Mouse (Mus musculus) WW6 (cell line): Measurements from ENCODE around the gene Def8.
"Not testable (repeated sequence)": the region's sequence is repeated elsewhere in the genome, so short reads cannot be mapped to it uniquely, and the experiment has no call there.

Experiments used
- DNase-seq: peaks from one replicate; pipeline ENCODE4 v3.0.0-alpha.2; 2013; ENCODE audit warnings: low read depth, low spot score

Gene Def8

DNA sequence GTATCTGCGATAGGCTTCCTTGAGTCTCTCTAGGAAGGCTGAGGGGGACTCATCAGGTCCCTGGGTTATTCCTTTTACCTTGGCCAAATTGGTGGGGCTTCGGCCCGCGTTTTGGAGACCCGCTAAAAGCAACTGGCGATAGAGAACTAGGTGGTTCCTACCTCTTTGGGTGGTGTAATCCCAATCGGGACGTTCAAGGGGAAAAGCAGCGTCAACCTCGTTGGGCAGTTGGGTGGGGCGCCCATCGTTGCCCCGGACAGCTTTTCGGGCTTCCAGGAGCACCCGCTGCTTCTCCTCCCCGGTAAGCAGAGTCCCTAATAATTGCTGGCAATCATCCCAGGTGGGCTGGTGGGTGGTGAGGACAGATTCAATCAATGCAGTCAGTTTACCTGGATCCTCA is 9.1 kb downstream of the Def8 start:
- no peak for DNase-seq

DNA sequence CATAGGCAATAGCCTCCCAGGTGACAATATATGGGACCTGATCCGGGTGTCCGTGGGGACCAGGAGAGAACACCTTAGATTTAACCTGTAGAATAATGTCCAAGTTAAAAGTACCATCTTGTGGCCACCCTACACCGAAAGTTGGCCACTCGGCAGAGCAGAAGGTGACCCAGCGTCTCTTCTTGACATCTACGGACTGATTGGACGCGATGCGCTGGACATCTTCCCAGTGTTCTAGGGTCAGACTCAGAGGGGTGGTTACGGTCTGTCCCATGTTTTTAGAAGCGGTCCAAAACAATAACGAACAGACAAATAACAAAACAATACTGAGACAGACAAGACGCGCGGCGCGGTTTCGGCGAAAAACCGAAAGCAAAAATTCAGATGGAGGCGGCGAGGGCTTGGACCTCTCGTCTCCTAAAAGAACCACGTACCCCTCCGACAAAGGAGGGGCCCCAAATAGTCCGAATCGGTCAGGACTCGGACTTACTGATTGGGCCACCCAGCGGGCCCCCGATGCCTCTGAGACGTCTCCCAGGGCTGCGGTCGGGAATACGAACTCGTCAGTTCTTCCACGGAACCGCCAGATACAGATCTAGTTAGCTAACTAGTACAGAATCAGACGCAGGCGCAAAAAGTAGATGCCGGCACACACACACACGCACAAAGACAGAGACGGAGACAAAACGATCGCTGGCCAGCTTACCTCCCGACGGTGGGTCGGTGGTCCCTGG is 10.1 kb downstream of the Def8 start:
- DNase-seq: not testable (repeated sequence)

GRCm38 (mm10) chr8:123441788-123442187 is 18.5 kb downstream of the Def8 start:
- no peak for DNase-seq

- DNase-seq: no peak
Measured at GRCm38 (mm10) chr8:123442351-123442750, 19.0 kb downstream of the Def8 start.

DNA sequence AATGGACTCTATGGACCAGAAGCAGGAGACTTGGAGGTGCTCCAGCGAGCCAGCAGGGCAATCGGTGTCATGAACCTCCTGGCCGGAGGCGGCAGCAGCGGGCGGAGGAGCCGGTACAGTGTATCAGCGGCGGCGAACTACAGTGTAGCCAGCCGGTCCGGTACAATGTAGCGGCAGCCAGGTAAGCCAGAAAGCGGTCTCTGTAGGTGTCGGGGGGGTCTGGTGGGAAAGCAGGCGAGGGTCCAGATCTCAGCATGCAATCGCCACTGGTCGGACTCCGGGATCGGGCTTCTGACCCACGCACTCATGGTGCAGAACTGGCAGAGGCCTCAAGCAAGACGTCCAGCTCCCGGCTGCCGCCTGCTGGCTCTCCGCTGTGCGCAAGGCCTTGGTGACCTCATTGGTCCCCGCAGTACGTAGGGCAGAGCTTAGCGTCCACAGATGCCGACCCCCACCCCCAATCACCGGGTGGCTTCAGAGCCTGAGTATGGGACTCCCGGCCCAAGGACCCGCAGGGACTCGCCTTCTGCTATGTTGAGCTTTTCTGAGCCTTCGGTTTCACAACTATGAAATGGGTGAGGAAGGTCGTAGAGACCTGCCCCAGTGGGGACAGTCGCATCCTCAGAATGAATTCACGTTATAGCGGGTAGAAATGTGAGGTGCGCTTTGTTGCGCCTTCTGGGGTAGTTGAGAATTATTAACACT is 19.7 kb downstream of the Def8 start:
- DNase-seq: peak; percentile 82

DNA sequence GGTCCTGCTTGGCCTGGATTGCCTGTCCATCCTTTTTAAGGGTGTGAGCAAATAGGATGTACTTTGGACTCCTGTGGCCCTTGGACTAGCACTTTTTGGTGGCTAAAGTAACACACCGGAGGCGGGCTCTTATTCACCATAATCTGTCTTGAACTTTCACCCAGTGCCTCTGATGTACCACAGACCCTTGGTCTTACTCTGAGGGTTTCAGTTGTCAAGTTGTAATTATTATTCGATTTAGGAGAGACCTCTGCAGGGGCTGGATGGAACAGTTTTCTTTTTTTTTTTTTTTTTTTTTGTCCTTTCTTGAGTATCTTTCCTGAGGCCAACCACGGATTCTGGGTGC is 20.2 kb downstream of the Def8 start:
- no peak for DNase-seq

DNA sequence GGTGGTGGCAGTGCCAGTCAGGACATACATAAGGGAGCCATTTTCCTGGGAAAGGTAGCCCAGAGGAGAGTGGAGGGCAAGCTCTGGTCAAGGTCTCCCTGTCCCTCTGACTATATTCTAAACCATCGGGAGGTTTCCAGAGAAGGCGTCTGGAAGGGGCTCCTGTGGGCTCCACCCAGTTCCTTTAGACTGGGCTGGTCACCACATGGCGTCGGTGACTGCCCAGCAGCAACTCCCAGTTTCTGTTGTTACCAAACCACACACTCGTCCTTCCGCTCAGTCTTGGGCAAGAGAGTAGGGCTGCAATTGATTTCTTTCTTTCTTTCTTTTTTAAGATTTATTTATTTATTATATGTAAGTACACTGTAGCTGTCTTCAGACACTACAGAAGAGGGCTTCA is 20.8 kb downstream of the Def8 start:
- DNase-seq: no peak

DNA sequence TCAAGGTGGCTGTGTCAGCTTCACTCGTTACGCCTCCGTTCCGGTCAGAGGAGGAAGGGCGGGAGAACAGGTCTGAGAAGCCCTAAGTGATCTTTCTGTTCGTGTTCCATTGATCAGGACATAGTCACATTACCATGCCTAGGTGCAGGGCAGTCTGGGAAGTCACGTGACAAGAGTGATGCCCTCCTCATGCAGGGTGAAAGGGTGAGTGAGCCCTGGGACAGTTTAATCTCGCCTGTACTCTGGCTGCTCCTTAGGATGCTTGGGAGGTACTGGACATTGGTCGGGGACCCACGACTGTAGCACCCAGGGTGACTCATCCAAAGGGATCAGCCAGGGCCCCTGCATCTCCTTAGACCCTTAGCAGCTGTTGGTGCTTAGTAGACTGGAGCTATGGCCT is 22.7 kb downstream of the Def8 start:
- no peak for DNase-seq

DNA sequence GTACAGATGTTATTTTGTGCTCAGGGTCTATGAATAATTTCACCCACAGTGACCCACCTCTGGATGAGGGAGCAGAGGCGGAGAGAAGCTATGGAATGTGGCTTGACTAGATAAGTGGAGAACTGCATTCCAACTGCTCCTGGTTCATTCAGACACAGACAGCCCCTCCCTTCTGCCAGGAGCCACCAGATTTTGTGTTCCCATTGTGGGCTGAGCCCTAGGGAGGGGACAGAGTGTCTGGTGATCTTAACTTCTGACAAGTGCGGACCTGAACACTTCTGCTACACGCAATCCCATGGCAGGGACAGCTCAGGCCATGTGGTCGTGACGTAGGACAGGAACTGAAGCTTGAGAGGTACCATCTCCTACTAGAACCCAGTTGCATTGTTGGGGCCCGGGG is 23.5 kb downstream of the Def8 start:
- no peak for DNase-seq

GRCm38 (mm10) chr8:123450783-123451182 is 27.5 kb downstream of the Def8 start:
- DNase-seq: no peak

GRCm38 (mm10) chr8:123451747-123452146 is 28.4 kb downstream of the Def8 start:
- not testable (repeated sequence) for DNase-seq

DNA sequence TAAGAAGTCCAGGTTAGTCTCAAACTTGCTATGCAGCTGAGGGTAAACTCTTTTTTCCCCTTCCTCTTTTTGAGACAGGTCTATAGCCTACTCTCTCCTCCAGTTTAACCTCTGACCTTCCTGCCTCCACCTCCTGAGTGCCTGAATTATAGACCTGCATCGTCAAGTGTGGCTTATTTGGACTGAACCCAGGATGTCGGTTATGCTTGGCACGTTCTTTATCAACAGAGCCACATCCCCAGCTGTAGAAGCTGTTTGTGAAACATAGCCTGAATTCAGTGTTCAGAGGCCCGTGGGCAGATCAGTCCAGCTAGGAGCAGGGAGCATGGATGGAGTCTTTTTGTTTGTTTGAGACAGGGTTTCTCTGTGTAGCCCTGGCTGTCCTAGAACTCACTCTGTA is 28.8 kb downstream of the Def8 start:
- DNase-seq: no peak

- no peak for DNase-seq
Measured at GRCm38 (mm10) chr8:123453291-123453690, 30.0 kb downstream of the Def8 start.

- peak; percentile 91 for DNase-seq
Measured at GRCm38 (mm10) chr8:123453951-123454350, 30.6 kb downstream of the Def8 start.

DNA sequence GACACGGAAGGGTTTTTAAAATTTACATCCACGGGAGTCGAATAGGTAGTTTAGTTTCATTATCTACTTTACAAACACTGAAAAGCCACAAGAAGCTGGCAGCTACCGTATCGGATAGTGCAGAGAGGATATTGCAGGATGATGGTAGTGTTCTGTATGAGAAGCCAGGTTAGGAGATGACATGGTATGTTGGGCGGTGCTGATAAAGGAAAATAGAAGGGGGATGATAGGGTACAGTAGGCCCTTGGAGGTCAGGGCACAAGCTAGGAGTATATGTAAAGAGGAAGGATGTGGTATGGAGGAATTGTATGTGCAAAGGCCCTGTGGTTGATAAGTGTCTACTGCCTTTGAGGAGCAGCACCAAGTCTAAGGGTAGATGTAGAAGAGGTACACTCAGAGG is 31.2 kb downstream of the Def8 start:
- DNase-seq: no peak

GRCm38 (mm10) chr8:123463651-123464050 is 40.3 kb downstream of the Def8 start:
- no peak for DNase-seq

DNA sequence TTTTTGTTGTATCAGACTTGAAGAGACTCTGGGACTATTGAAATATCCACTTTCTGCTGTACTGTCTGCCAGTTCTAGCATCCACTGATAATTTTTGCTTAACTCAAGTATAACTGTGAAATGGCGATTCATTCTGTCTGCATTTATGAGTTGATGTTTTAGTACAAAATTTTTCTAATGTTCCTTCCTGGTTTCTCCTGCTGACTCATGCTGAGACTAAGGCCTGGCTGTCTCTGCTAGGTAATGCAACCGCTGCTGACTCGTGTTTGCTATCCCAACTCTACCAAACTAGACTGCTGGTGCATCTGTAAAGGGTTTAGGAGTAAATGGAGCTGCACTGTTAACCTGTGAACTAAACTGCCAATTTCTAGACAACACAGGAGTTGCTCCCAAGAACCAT is 44.1 kb downstream of the Def8 start:
- DNase-seq: no peak

- DNase-seq: not testable (repeated sequence)
Measured at GRCm38 (mm10) chr8:123472991-123473390, 49.7 kb downstream of the Def8 start.

DNA sequence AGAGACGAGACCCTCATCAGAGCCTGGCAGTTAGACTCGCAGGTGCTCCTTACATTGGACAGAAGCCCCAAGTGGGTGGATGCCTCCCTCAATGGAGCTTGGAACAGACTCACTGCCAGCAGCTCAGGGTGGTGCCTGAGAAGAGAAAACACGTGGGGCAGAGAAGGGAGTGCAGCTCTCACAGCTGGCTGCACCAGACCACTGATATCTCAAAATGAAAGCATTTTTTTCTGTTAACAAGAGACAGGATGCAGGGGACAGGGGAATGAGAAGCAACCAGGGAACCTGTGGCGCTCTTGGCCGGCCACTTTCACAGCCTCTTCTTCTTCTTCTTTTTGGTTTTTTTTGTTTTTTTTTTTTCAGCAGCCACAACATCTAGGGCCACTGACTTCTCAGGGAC is 51.2 kb downstream of the Def8 start:
- DNase-seq: not testable (repeated sequence)

GRCm38 (mm10) chr8:123476911-123477736 is 53.8 kb downstream of the Def8 start:
- no peak for DNase-seq

DNA sequence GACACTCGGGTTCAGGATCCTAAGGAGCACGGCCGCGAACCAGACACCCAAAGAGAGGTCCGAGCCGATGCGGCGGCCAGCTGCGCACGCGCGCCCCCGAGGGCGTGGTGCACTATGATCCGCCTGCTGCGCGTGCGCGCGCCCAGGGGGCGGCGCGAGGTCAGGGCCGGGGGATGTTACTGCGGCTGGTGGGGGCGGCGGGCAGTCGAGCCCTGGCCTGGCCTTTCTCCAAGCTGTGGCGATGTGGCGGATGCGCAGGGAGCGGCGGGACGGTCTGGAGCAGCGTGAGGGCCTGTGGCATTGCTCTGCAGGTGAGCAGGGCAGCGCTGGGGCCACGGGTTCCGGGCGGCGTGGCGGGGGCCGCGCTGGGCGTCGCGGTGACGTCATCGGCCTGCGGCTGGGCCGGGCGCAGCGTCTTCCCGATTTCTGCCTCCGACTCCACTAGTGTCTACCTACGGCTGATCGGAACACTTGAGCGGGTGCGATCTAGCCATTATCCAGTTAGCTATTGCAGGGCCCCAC is 54.5 kb downstream of the Def8 start, which contains the start of gene Afg3l1:
TSS of gene Afg3l1 (plus strand) at position 167 of the 522 bp plus-strand sequence.
- DNase-seq: peak; percentile 89
